Mouse (Mus musculus) gastrocnemius, postnatal 36 days (tissue): ENCODE data around the gene Lingo4. TPM values are rescaled to one million over a fixed set of nuclear protein-coding genes. Genes with fewer than 3 reads are reported as not detected.

ENCODE experiments used
- DNase-seq, 2 experiments: peaks; one replicate each; pipeline ENCODE4 v3.0.0; 2022
- intact Hi-C: fragments of 180-260 bp; cut with DNase I; formaldehyde crosslinking; loops from one replicate; pipeline ENCODE4 v1.15.1; 2025
- total RNA-seq, 2 experiments: library from RNA; stranded (reverse); gene quantifications; 2 replicates each; pipeline ENCODE4 v1.2.3; 2021

Lingo4 gene
- total RNA-seq, 2 experiments from 2014 or later: 0.15 to 0.26 TPM

GRCm38 (mm10) chr3:94442951-94443596, 44.8 kb downstream of the Lingo4 start, which contains the start of gene Mrpl9:
Mrpl9 (plus strand) TSS chr3:94443318.
- intact Hi-C loops: no loop called here
- DNase-seq: peak; percentile 90 to 93

- intact Hi-C loops: no loop called here
- DNase-seq: no peak
These were observed 45.3 kb downstream of the Lingo4 start, which contains the start of gene Oaz3 for GRCm38 (mm10) chr3:94443597-94443964. Oaz3 (minus strand) TSS chr3:94443915.

- DNase-seq: no peak
- intact Hi-C loops: no loop called here
These were observed 51.1 kb downstream of the Lingo4 start for GRCm38 (mm10) chr3:94449377-94449776.

Other genes with a start within 250 kb of the Lingo4 start
- not detected for gene Gm10696, start 220.3 kb upstream of the Lingo4 start, total RNA-seq
- gene Gm5286, start 201.8 kb upstream of the Lingo4 start, total RNA-seq: not detected
- not detected for gene Gm4778, start 134.5 kb upstream of the Lingo4 start, total RNA-seq
- gene Them4, start 88.4 kb upstream of the Lingo4 start, total RNA-seq: 1 to 10 TPM; 7.4 to 8.3 TPM
- gene Them5, start 56.4 kb upstream of the Lingo4 start, total RNA-seq: not detected
- under 1 TPM in 1 of 2 experiments, not detected in 1; 0.39 TPM for gene C2cd4d, start 36.1 kb upstream of the Lingo4 start, total RNA-seq
- gene Rorc, start 25.7 kb upstream of the Lingo4 start, total RNA-seq: 10 to 100 TPM; 45.6 to 68.8 TPM
- gene Tdrkh, start 14.8 kb downstream of the Lingo4 start, total RNA-seq: 1 to 10 TPM; 1.3 to 1.9 TPM
- 10 to 100 TPM; 34.6 to 34.7 TPM for gene Mrpl9, start 44.8 kb downstream of the Lingo4 start, total RNA-seq
- gene Oaz3, start 45.4 kb downstream of the Lingo4 start, total RNA-seq: not detected
- gene Celf3, start 79.8 kb downstream of the Lingo4 start, total RNA-seq: not detected
- gene Riiad1, start 81.8 kb downstream of the Lingo4 start, total RNA-seq: 1 to 10 TPM; 5.5 to 8.3 TPM
- gene Snx27, start 184.2 kb downstream of the Lingo4 start, total RNA-seq: 10 to 100 TPM; 25.3 to 25.9 TPM
- not detected for gene Gm10972, start 244.6 kb downstream of the Lingo4 start, total RNA-seq